Mouse (Mus musculus) right cerebral cortex, postnatal 36 days (tissue): ENCODE measurements around the gene Nsfl1c.

Experiments used
- DNase-seq, 2 experiments: peaks; one replicate each; pipeline ENCODE4 v3.0.0; 2022; ENCODE audit warnings: low spot score in 2 of 2, mixed read lengths in 1 of 2

The Nsfl1c gene

DNA sequence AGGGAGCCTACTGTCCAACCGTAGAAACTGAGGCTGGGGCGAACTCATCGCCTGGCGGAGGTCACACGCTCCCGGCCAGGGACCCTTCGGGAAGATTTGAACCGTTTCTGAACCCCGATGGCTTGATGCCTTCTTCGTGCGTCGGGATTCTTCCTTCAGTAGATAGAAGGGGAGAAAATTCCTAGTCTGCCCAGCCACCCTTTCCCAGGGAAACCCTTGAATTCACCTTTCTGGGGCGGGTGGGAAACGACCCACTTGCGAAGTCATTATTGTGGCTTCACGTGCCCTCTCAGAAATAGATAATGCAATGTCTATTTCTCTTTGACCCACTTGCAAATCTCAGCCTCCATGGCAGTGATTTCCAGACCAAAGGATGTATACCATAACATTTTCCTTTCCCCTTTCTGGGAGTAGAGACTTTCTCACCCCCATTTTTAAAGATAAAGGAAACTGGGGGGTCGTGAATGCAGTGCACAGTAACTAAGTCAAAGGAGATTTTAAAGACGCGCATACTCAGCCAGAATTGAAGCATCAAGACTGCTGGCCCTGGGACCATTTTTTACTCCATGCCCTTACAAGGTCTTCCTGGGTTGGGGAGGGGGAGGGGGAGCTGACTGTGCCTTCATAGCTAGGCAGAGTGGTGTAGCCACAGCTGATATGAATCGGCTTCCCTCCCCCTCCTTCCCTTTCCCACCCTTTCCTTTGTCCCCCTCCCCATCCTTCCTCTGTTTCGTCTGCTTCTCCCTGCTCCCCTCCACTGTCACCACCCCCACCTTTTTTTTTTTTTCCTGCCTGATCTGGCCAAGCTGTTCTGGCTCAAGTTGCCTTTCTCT lies 49.3 kb downstream of the Nsfl1c start:
- peak in 1 of 2 experiments; percentile 40 for DNase-seq

DNA sequence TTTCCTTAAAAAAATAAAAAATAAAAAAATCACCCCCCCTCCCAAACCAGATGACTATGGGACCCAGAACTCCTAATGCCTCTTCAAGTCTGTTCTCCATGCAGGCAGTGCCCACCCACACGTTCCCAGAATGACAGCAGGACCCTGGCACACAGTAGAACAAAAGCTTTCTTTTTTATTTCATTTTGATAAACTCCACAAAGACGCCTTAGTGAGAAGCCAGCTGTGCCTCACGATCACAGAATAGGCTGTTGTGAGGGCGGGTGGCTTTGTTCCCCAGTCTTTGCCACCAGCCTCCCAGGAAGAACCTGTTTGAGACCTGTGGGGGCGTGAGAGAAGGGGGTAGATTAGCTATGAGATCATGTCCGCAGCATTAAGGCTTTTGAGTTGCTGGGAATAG lies 50.7 kb downstream of the Nsfl1c start:
- DNase-seq = peak in 1 of 2 experiments; percentile 40

DNA sequence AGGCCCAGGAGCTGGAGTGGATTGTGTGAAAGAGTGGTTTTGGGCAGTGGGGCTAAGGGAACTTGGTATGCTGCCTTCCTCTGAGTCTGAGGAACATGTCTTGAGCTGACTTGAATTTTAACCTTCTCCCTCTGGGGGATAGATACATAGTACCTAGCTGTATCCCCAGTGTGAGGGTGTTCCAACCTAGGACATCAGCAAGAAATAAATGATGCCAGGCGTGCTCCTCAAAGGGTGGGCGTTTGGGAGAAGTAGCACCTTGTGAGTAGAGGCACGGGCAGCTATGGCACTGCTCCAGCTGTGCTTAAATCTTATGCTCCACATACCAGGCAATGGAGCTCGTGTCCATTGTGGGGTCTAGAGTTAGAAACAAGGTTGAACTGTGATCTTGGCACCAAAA lies 52.6 kb downstream of the Nsfl1c start:
- no peak for DNase-seq

DNA sequence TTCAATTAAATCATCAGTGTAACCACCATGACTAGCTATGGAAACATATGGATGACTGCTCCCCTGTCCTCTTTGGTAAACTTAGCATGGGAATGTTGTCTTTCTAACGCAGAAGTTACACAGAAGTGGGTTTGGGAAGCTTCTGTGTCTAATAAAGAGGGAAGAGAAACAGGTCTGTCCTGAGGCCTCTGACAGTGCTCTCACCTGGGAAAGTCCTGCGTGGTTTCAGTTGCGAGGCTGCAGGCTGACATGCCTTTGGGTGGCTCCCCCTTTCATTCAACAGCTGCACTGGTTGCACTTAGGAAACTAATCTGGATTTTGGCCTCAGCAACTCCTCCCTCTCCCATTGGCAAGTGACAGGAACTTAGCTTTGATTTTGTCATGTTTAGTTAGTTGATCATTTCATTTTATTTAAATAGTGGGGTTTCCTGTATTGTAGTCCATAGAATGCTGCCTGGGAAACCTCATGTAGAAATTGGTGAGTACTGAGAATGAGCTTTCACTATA lies 55.7 kb downstream of the Nsfl1c start:
- no peak for DNase-seq
